Comparison of ENCODE assay signal across 13 mouse cellular contexts in the genomic region with DNA sequence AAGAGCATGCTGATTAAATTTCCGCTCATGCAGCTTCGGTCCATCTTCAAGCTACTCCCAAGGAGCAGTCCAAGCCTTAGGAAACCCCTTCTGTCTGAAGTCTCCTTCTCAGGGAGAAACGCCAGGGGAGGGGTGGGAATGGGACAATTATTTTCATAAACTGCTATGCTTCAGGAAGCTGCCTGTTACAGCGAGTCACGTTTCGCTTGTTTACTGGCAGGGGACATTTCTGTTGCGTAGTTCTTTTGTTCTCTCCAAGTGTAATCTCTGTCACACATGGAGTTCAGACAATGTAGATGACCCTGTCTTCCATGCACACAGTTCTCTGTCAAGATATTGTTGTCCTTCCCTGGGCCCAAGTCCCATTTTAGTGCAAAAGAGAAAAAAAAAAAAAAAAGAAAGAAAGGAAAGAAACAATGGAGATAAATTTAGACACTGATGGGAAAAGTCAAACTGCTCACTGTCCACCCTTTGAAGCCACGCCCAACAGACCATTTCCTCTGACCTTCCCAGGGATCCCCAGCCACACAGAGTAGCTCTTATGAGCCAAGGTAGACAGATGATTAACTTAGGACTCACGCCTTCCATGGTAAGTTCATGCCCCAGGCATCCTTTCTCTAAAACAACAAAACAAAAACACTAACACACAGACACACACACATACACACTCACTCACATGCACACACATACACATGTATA.
DNase-seq lines count a peak whose midpoint lies in the region; ATAC-seq and TF ChIP-seq lines count a peak whose summit lies in the region.
"Had no signal": no experiment of that assay in that cellular context is flagged by ENCODE, and none has a peak within 500 bp of the region (broad histone marks: within the 10 kb centered on the region; RNA-seq: fewer than 3 reads in every experiment).

No protein-coding gene starts in this region.

- no peak overlapping the region for H3K4me3 ChIP-seq in midbrain, embryonic 11.5 days (ENCODE audit: low read depth, low read length)
- no peak overlapping the region for H3K4me3 ChIP-seq in midbrain, embryonic 15.5 days
- H3K4me3 ChIP-seq in thymus, adult 2 months (ENCODE audit: control insufficient read depth, insufficient read depth, low read length) = no peak overlapping the region
- H3K4me3 ChIP-seq: intestine, embryonic 15.5 days; liver, embryonic 13.5 days had no signal

- H3K9ac ChIP-seq in midbrain, embryonic 11.5 days (ENCODE audit: low read length) = no peak overlapping the region
- no peak overlapping the region for H3K9ac ChIP-seq in midbrain, embryonic 15.5 days
- H3K9ac ChIP-seq: intestine, embryonic 15.5 days; liver, embryonic 13.5 days had no signal

- WGBS in midbrain, embryonic 11.5 days = 87% methylated on average over 9 of the region's 9 CpGs
- WGBS in midbrain, embryonic 15.5 days = 82% methylated on average over 9 of the region's 9 CpGs
- 89% methylated on average over 9 of the region's 9 CpGs for WGBS in thymus, adult 2 months

- no peaks in the 10 kb centered on the region for H3K36me3 ChIP-seq in midbrain, embryonic 11.5 days (ENCODE audit: control insufficient read depth, insufficient read depth, low read length)
- H3K36me3 ChIP-seq in midbrain, embryonic 15.5 days (replicated peaks) = no peaks in the 10 kb centered on the region
- no peaks in the 10 kb centered on the region for H3K36me3 ChIP-seq in thymus, adult 2 months (ENCODE audit: control insufficient read depth, insufficient read depth, low read length)
- H3K36me3 ChIP-seq: intestine, embryonic 15.5 days; liver, embryonic 13.5 days had no signal

- no peak for ATAC-seq in midbrain, embryonic 11.5 days (ENCODE audit: low FRiP score)
- ATAC-seq in midbrain, embryonic 15.5 days (replicated peaks) = no peak
- ATAC-seq: activated CD4-positive, CD25-positive, alpha-beta regulatory T cell, adult 4 months; intestine, embryonic 15.5 days had no signal

- no peak overlapping the region for H3K27ac ChIP-seq in midbrain, embryonic 11.5 days (ENCODE audit: low read depth, low read length)
- H3K27ac ChIP-seq in midbrain, embryonic 15.5 days = no peak overlapping the region
- H3K27ac ChIP-seq in thymus, adult 2 months (ENCODE audit: control insufficient read depth, insufficient read depth, low read length) = no peak overlapping the region
- H3K27ac ChIP-seq: intestine, embryonic 15.5 days; liver, embryonic 13.5 days had no signal

- DNase-seq in adrenal gland, adult (ENCODE audit: inconsistent age in 2 of 2, low spot score in 1 of 2) = peak; percentile 30 to 52
- no peak for DNase-seq in adrenal gland, postnatal 25 days
- DNase-seq in midbrain, embryonic 11.5 days (ENCODE audit: low spot score, missing footprints) = peak; percentile 31
- peak; percentile 58 to 79 for DNase-seq in kidney, postnatal 25 days
- DNase-seq in thymus, adult 2 months = no peak
- DNase-seq in Muller cell, postnatal 12 days (ENCODE audit: inconsistent ontology term) = no peak
- no peak for DNase-seq in spleen, postnatal 36 days (ENCODE audit: low spot score in 2 of 2)
- DNase-seq: cerebellum, adult 11 months; liver, embryonic 13.5 days; right cerebral cortex, postnatal 4 days had no signal

- H3K27me3 ChIP-seq in midbrain, embryonic 11.5 days (ENCODE audit: control insufficient read depth, insufficient read depth, low read length) = no peaks in the 10 kb centered on the region
- H3K27me3 ChIP-seq in midbrain, embryonic 15.5 days (replicated peaks) = no peaks in the 10 kb centered on the region
- no peaks in the 10 kb centered on the region for H3K27me3 ChIP-seq in thymus, adult 2 months (ENCODE audit: control insufficient read depth, insufficient read depth, low read length)
- H3K27me3 ChIP-seq: intestine, embryonic 15.5 days; liver, embryonic 13.5 days had no signal

- no peak for TF ChIP-seq POLR2A in thymus, adult 2 months (IDR thresholded peaks at IDR 0.05; ENCODE audit: control insufficient read depth, extremely low read depth, insufficient read depth, low read length, poor library complexity)

- TF ChIP-seq CTCF in thymus, adult 2 months (IDR thresholded peaks at IDR 0.05; ENCODE audit: borderline replicate concordance, control insufficient read depth, extremely low read depth, insufficient read depth, low read length, poor library complexity) = no peak

- H3K4me1 ChIP-seq in midbrain, embryonic 11.5 days (ENCODE audit: control insufficient read depth, insufficient read depth, low read length) = no peaks in the 10 kb centered on the region
- 0 out of 2 replicates have a peak, but pooled peaks cover 2% of the 10 kb centered on the region for H3K4me1 ChIP-seq in midbrain, embryonic 15.5 days
- H3K4me1 ChIP-seq in thymus, adult 2 months (replicated peaks; ENCODE audit: control insufficient read depth, insufficient read depth, low read length) = no peaks in the 10 kb centered on the region
- H3K4me1 ChIP-seq: liver, embryonic 13.5 days had no signal

- H3K4me2 ChIP-seq in midbrain, embryonic 11.5 days = no peak overlapping the region
- no peak overlapping the region for H3K4me2 ChIP-seq in midbrain, embryonic 15.5 days
- H3K4me2 ChIP-seq: intestine, embryonic 15.5 days; liver, embryonic 13.5 days had no signal

- no peaks in the 10 kb centered on the region for H3K9me3 ChIP-seq in midbrain, embryonic 11.5 days (ENCODE audit: control insufficient read depth, low read length)
- H3K9me3 ChIP-seq in midbrain, embryonic 15.5 days = no peaks in the 10 kb centered on the region
- H3K9me3 ChIP-seq: intestine, embryonic 15.5 days; liver, embryonic 13.5 days had no signal

Comparison
In these comparisons a context has a peak if more than half of its experiments do, and no peak if none do; other contexts are left out.
1. DNase-seq: peak in adrenal gland, adult (2 of 2), midbrain, embryonic 11.5 days (single experiment) and kidney, postnatal 25 days (2 of 2); none in adrenal gland, postnatal 25 days (single experiment), thymus, adult 2 months (single experiment), Muller cell, postnatal 12 days (single experiment) and spleen, postnatal 36 days (0 of 2).